Mouse (Mus musculus) right cerebral cortex, postnatal 4 days (tissue): Measurements from ENCODE around the gene Coq4.
A peak's percentile ranks its signal among the peaks of the same experiment; 100 is the strongest.

Experiments
- DNase-seq: peaks from one replicate; pipeline ENCODE4 v3.0.0-alpha.2; 2022

Gene Coq4

DNA sequence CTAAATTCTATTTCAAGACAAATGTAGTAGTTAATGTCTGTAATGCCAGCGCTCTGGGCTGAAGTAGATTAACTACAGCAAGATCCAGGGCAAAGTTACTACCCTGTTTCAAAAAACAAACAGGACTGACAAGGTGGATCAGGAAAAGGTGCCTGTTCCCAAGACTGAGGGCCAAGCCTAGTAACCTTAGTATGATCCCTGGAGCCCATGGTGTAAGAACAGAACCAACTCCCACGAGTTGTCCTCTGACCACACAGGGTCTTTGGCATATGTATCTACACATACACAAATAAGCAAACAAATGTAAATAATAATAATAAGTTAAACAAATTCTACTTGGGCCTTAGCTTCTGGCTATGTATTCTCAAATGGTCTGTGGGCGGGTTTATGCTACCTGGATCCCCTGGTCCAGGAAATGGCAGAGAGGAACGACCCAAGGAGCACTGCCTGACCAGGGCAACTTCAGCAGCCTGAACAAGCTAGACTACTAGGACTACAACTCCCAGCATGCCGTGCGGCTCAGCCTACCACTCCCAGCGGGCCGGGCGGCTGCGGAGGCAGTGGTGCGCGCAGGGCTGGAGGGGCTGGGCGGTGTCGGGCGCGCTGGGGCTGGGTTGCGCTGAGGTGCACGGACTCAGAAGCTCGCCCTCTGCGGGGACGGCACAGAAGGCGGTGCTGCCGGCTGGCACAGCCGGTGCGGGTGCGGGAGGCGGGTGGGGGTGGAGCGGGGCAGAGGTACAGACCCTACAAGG is 15.0 kb downstream of the Coq4 start, which contains the start of gene Slc27a4:
Gene Slc27a4, plus strand, starts transcription at position 560 of the 752 bp plus-strand sequence.
- DNase-seq, result peak; percentile 97

GRCm38 (mm10) chr2:29802827-29803201 is 15.5 kb downstream of the Coq4 start:
- DNase-seq, result no peak

- DNase-seq, result no peak
Measured at GRCm38 (mm10) chr2:29803400-29803831, 16.1 kb downstream of the Coq4 start.

- DNase-seq, result no peak
Measured at GRCm38 (mm10) chr2:29815678-29816371, 28.5 kb downstream of the Coq4 start.

GRCm38 (mm10) chr2:29817426-29818232 is 30.3 kb downstream of the Coq4 start:
- DNase-seq, result peak; percentile 91

DNA sequence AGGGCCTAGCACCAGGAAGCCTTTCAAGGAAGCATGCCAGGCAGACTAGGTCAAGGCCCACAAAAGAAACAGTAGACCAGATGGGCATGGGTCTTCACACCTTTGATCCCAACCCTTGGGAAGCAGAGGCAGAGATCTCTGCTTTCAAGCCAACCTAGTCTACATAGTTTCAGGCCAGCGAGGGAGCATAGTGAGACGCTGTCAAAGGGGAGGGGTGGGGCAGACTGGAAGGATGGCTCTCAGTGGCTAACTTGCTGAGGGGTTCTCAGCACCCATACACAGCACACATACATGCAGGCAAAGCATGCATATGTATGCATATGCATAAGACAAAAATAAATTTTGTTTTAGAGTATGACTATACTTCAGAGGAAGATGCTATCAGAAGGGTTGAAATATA is 32.1 kb downstream of the Coq4 start:
- no peak for DNase-seq

GRCm38 (mm10) chr2:29820025-29820817 is 32.9 kb downstream of the Coq4 start, which contains the start of gene Urm1:
Gene Urm1 (plus strand): TSS chr2:29820075.
- peak; percentile 74 for DNase-seq

GRCm38 (mm10) chr2:29826318-29826925 is 39.1 kb downstream of the Coq4 start:
- no peak for DNase-seq

DNA sequence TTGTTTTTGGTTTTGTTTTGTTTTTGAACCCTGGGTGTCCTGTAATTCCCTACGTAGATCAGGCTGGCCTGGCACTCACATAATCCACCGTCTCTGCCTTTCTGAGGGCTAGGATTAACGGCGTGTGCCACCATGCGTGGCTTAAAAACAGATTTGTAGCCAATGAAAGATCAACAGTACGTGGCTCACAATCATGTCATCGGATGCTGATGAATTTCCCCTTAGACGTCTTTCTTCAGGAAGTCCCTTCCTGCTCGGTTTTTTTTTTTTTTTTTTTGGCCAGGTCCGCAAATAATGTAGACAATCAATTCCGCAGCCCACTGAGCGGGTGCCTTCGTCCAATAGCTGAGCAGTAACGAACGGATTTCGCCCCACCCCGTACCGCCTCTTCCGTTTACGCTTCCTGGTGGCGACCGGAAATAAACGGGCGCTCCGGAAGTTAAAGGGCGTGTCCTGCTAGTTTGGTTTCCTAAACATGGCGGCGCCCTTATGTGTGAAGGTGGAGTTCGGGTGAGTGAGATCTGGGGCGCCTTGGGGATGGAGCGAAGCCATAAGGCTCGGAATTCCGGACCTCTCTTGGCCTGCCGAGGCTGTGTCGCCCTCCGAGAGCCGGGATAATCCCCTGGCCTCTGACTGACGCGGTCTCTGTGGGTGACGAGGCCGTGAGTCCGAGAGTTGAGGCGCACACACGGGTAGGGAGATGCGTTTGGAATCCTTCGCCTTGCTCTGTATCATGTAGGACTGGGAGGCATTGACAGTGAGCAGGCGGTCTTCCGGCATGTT is 39.8 kb downstream of the Coq4 start:
- peak; percentile 86 for DNase-seq

- no peak for DNase-seq
Measured at GRCm38 (mm10) chr2:29827709-29828024, 40.4 kb downstream of the Coq4 start.

- DNase-seq, result no peak
Measured at GRCm38 (mm10) chr2:29831106-29831505, 43.8 kb downstream of the Coq4 start.

DNA sequence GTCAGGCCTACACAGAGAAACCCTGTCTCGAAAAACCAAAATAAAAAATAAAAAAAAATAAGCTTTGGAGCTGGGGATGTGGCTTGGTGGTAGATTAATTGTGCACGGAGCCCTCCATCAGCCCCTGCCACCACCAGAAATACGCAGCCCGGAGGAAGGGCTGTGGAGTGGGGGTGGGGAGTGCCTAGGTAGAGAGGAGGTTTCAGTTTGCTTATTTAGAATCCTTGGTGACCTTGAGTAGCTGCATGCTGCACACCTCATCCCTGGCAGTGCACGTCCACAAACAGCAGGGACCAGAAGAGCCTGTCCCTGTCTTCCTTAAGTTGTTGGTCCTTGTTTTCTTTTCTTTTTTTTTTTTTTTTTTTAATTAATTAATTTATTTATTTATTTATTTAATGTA is 46.5 kb downstream of the Coq4 start:
- DNase-seq, result no peak

- no peak for DNase-seq
Measured at GRCm38 (mm10) chr2:29835391-29835899, 48.2 kb downstream of the Coq4 start.

DNA sequence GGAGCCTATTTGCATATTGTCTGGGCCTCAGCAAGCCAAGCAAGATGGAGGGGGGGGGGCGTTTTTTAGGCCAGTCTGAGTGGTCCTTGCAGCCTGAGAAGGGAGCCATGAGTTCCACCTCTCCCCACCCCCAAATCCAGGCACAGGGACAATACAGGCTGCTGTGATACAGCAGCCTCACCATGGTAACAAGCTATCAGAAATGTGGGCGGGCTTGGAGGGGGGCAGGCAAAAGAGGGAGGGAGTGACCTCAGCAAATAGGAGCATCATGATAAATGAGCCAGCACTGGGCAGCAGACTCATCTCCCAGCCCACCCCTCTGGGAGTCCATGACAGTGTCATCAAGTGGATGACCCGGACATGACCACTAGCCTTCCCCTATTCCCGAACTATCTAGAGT is 52.2 kb downstream of the Coq4 start:
- no peak for DNase-seq

GRCm38 (mm10) chr2:29843231-29844105 is 56.2 kb downstream of the Coq4 start:
- DNase-seq, result no peak

GRCm38 (mm10) chr2:29844115-29844514 is 56.8 kb downstream of the Coq4 start:
- no peak for DNase-seq

GRCm38 (mm10) chr2:29844661-29845060 is 57.4 kb downstream of the Coq4 start:
- no peak for DNase-seq

- no peak for DNase-seq
Measured at GRCm38 (mm10) chr2:29845636-29846035, 58.3 kb downstream of the Coq4 start.

DNA sequence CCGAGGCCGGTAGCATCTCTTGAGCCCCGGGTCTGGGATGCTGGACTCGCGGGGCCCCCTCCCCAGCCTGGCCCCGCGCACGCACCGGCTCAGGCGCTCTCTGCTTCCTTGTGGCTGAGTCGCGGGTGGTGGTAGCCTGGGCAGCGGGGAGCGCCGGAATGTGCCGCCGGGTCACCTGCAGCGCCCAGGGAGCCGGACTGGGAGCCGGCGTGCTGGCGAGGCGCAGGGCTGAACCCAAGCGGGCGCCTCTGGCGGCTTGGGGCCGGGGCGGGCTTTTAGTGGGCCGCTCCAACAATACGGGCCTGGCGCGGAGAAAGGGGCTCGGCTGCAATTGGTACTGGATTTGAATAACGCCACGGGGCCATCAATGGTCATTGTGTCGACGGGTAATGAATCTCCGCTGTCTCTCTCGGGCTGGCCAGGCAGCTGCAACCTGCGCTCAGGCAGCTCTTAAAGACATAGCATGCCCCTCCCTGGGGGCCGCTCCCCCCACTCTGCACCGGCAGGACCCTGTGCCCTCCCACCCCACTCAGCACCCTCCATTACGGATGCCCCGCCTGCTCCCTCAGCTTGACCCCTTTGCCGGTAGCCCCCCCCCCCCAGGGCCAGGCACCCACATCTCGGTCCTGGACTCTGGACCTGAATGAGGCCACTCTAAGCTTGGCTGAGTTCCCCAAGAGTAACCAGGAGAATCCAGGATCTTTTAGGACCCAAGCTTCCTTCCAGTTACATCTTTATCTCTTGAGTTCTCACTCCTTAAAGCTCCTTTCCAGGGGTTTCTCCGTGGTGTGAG is 59.0 kb downstream of the Coq4 start:
- DNase-seq, result peak; percentile 18
